Mouse (Mus musculus) left cerebral cortex, postnatal 14 days (tissue): ENCODE measurements at regions not wholly inside any gene's neighbourhood (a gene's known extent, or its start where the extent isn't known, plus 50 kb on each side); places are given as distances from the start of the nearest gene placed in this dataset.

Source experiments
- DNase-seq, 2 experiments: peaks; one replicate each; pipeline ENCODE4 v3.0.0; 2021 to 2022; ENCODE audit warnings: low spot score in 2 of 2, mixed read lengths in 1 of 2
- intact Hi-C: fragments of 180-260 bp; cut with DNase I; formaldehyde crosslinking; loops from one replicate; pipeline ENCODE4 v1.15.1; 2025

DNA sequence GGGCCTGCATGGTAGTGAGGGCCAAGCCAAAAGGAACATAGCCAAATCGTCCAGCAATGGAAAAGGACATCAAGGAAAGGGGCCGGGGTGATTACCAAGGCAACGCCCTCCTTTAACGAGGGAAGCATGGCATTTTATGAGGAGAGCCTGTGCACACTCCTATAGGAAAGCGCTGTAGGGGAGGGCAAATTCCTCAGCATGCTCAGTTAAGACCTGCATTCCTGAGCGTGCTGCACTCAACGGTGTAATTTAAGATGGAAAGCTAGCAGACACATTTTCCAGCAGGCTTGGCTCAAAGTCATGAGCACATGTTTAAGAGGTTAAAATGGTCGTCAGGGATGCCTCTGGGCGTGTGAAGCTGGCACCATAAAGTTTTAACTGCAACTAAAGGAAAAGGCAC lies 56.6 kb upstream of the Anapc15-ps start:
- intact Hi-C loops = no loop called here

DNA sequence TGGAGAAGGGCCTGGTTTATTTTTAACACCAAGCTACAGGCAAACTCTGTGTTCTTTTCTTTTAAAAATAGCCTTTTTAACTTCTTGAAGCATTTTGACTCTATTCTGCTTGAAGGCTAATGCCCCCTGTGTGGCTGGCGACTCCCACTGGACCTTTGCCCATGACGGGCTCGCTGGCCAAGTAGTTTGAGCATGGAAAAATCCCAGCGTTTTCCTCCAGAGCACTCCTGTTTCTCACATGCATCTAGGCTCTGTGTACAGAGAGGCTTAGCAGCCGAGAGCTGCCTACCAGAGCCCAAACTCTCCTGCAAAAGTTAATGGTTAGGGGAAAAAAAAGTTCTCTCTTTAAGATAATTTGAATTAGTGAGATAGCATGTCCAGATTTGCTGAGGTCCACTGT lies 52.7 kb upstream of the Anapc15-ps start:
- peak; percentile 26 to 45 for DNase-seq
- intact Hi-C loops = no loop called here

More for the DNA sequence above, 56.6 kb upstream of the Anapc15-ps start:
- DNase-seq = no peak

DNA sequence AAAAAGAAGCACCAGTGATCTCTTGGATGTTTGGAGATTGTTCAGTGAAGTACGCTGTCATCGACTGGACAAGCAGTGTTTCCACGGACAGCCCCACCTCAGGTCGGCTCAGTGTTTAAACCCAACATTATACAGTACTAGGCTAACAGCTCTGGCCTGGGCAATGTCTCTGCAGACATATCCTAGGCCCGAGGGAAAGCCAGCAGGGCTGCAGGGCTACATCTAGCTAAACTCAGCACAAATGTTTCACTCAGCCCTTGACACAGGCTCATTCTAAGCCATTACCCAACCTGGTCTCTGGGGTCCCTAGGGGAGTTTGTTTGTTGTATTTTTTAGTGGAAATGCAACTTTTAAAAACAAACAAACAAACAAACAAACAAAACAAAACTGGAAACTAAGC lies 52.1 kb upstream of the Anapc15-ps start:
- DNase-seq = no peak
- intact Hi-C loops = no loop called here
